Mouse (Mus musculus): ENCODE measurements at regions not wholly inside any gene's neighbourhood (a gene's known extent, or its start where the extent isn't known, plus 50 kb on each side); places are given as distances from the start of the nearest gene placed in this dataset.

DNA sequence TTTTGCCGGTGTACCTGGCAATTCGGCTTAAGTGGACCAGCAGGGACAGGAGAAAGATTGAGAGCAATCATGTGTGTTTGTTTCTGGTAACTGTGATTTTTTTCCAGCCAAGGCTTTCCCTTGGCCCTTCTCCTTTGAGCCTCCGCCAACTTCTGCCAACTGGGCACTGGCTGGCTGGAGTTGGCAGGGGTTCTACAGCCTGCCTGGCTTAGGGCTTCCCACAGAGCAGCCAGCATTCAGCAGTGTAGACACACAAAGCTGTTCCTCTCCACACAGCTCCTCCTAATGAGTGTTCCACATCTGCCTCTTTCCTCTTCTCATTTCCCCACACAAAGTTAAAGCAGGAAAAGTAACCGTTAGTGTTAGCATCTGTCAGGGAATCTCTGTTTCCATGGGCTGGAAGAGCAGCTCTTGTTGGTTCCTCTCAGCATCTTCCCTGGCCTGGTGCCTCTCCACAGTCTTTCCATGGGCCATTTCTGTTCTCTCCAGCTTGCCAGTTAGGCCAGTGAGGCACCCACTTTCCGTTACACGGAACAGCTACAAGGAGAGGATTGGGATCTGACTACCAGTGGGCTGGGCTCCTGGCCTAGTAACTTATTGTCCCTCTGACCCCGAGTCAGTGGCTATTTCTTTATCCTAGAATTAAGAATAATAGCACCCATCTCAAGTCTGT, 68.0 kb upstream of the Rbm24 start:
- no peak for ATAC-seq (replicated peaks in 1 of 2; ENCODE audit: insufficient read depth in 1 of 2, low FRiP score in 2 of 2, low TSS enrichment in 1 of 2, low read depth in 1 of 2, poor library complexity in 2 of 2, severe bottlenecking in 2 of 2)

DNA sequence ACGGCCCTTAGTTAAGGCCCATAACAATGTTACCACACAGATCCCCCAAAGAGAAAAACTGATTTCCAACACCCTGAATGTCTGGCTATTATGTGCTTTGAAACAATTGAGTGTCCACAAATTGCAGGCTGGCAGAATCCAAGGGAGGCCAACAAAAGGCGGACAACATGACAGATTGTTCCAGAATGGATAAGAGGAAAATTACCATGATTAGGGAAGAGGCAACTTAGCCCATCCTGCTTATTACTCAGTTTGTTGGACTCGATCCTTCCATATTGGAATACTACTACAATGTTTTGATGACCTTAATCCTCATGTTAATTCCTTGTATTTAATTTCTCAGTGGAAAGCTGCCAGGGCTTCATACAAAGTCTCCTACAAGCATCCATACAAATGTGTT, 62.9 kb upstream of the Rbm24 start:
- ATAC-seq (replicated peaks in 1 of 2; ENCODE audit: insufficient read depth in 1 of 2, low FRiP score in 2 of 2, low TSS enrichment in 1 of 2, low read depth in 1 of 2, poor library complexity in 2 of 2, severe bottlenecking in 2 of 2) = no peak

DNA sequence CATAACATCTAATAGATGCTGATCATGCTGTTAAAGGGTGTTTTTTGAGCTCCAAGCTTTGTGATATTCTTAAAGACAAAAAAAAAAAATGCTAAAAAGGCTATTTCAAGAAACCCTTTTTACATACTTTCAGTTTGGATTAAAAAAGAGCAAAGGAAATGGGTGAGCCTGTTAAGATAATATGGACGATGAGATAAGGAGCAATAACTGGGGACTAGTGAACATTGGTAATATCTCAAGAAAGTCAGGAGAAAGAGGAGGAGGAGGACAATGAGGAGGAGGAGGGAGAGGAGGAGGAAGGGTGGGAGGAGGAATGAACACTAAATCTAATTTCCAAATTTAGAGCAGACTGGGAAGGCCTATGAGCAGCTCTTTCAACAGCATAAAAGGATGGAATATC, 62.3 kb upstream of the Rbm24 start:
- no peak for ATAC-seq (replicated peaks in 1 of 2; ENCODE audit: insufficient read depth in 1 of 2, low FRiP score in 2 of 2, low TSS enrichment in 1 of 2, low read depth in 1 of 2, poor library complexity in 2 of 2, severe bottlenecking in 2 of 2)

GRCm38 (mm10) chr13:46357037-46357436, 61.2 kb upstream of the Rbm24 start:
- no peak for ATAC-seq (replicated peaks in 1 of 2; ENCODE audit: insufficient read depth in 1 of 2, low FRiP score in 2 of 2, low TSS enrichment in 1 of 2, low read depth in 1 of 2, poor library complexity in 2 of 2, severe bottlenecking in 2 of 2)

GRCm38 (mm10) chr13:46360495-46361120, 57.6 kb upstream of the Rbm24 start:
- ATAC-seq (replicated peaks in 1 of 2; ENCODE audit: insufficient read depth in 1 of 2, low FRiP score in 2 of 2, low TSS enrichment in 1 of 2, low read depth in 1 of 2, poor library complexity in 2 of 2, severe bottlenecking in 2 of 2) = peak; percentile 85 to 90

DNA sequence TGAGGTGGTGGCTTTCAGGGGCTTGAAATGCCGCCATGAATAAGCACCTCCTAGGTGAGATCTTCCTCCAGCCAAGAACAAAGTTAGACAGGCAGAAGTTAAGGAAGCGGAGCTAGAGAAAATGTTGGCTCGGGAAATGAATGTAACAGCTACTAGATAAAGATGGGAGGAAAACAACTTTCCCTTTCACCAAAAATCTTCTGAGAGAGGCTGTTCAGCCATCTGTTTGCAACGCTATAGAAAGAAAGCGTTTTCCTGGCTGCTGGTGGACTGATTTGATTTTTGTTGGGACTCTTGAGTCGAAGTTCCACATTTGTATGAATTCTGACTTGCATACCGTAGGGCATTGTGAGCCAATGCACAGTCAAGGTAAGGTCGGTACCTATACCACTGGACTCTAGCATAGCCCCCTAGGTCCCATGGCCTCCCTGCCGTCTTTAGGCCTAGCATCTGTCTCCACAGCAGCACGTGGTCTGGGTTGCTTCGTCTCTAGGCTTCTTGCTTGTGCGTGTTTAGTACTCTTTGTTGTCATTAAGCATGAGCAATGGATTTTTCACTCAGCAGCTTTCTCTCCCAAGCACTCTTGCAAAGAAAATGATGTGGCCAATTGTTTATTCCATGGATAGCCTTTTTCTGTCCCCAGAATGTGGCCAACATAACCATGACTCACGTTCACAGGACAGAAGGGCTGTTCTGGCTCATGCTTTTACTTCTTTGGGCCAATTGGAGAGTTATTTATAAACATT, 54.6 kb upstream of the Rbm24 start:
- no peak for ATAC-seq (replicated peaks in 1 of 2; ENCODE audit: insufficient read depth in 1 of 2, low FRiP score in 2 of 2, low TSS enrichment in 1 of 2, low read depth in 1 of 2, poor library complexity in 2 of 2, severe bottlenecking in 2 of 2)

- ATAC-seq (replicated peaks in 1 of 2; ENCODE audit: insufficient read depth in 1 of 2, low FRiP score in 2 of 2, low TSS enrichment in 1 of 2, low read depth in 1 of 2, poor library complexity in 2 of 2, severe bottlenecking in 2 of 2) = no peak
These were observed 53.9 kb upstream of the Rbm24 start for GRCm38 (mm10) chr13:46364202-46364912.

- ATAC-seq (replicated peaks in 1 of 2; ENCODE audit: insufficient read depth in 1 of 2, low FRiP score in 2 of 2, low TSS enrichment in 1 of 2, low read depth in 1 of 2, poor library complexity in 2 of 2, severe bottlenecking in 2 of 2) = no peak
These were observed 52.9 kb upstream of the Rbm24 start for GRCm38 (mm10) chr13:46365292-46365691.
